Mouse (Mus musculus) heart, embryonic 13.5 days (tissue): ENCODE data around the gene Mafk. TPM values are rescaled to one million over a fixed set of nuclear protein-coding genes. Genes with fewer than 3 reads are reported as not detected.

Experiments
- ATAC-seq: fragments of 200-750 bp; cut with Nextera tagmentation; 2 replicates; pipeline ENCODE4 v1.8.0; 2017; ENCODE audit warnings: moderate TSS enrichment; ENCODE audit not compliant: insufficient number of reproducible peaks, low FRiP score, low TSS enrichment; ENCODE audit errors: extremely low read depth
- H3K27ac ChIP-seq: fragments of 300-500 bp; sonication (generic); replicated peaks from 2 replicates; pipeline ENCODE4 v1.5.1; 2015; ENCODE audit warnings: moderate library complexity, mild to moderate bottlenecking, inconsistent platforms
- H3K27me3 ChIP-seq: fragments of 300-500 bp; sonication (generic); replicated peaks from 2 replicates; pipeline ENCODE4 v1.6.1; 2015; ENCODE audit warnings: mild to moderate bottlenecking, inconsistent platforms
- H3K36me3 ChIP-seq: fragments of 300-500 bp; sonication (generic); 2 replicates; pipeline ENCODE4 v1.6.1; 2015; ENCODE audit warnings: mild to moderate bottlenecking, inconsistent platforms
- H3K4me1 ChIP-seq: fragments of 300-500 bp; sonication (generic); 2 replicates; pipeline ENCODE4 v1.6.1; 2015; ENCODE audit warnings: inconsistent platforms
- H3K4me2 ChIP-seq: fragments of 300-500 bp; sonication (generic); 2 replicates; pipeline ENCODE4 v1.6.1; 2015; ENCODE audit warnings: inconsistent platforms, mild to moderate bottlenecking, moderate library complexity
- H3K4me3 ChIP-seq: fragments of 300-500 bp; sonication (generic); 2 replicates; pipeline ENCODE4 v1.5.1; 2015; ENCODE audit warnings: moderate library complexity, mild to moderate bottlenecking, inconsistent platforms
- H3K9ac ChIP-seq: fragments of 300-500 bp; sonication (generic); 2 replicates; pipeline ENCODE4 v1.6.1; 2015; ENCODE audit warnings: inconsistent platforms, mild to moderate bottlenecking, moderate library complexity
- H3K9me3 ChIP-seq: fragments of 300-500 bp; sonication (generic); 2 replicates; pipeline ENCODE4 v1.6.1; 2016; ENCODE audit warnings: inconsistent platforms
- WGBS: fragments of 180-500 bp; shearing (Covaris S2); methylation state at CpG from one replicate; pipeline ENCODE4 v1.1.7; 2015; ENCODE audit warnings: mixed read lengths; 5-methylcytosine and 5-hydroxymethylcytosine counted together
- microRNA-seq: library from miRNA; unstranded; fragments of <30 nt; microRNA quantifications from one replicate; pipeline ENCODE4, GENCODE M21; 2016
- polyA plus RNA-seq: library from polyadenylated mRNA; unstranded; fragments of >200 nt; fragmentation: Nextera tagmentation; extraction: Ambion mirVana; gene quantifications from 2 replicates; pipeline ENCODE4 v1.2.1, GENCODE M21; 2015

The Mafk gene
- polyA plus RNA-seq, 1 experiment from 2014 or later, result 17.6 TPM

GRCm38 (mm10) chr5:139839142-139839541 lies 47.8 kb downstream of the Mafk start:
- no peak overlapping the region for H3K9ac ChIP-seq
- 43% methylated on average over 3 of the region's 3 CpGs for WGBS
- H3K36me3 ChIP-seq, result no peaks in the 10 kb centered on the region
- ATAC-seq, result no peak
- 0 out of 2 replicates have a peak, but pooled peaks cover 1% of the 10 kb centered on the region for H3K9me3 ChIP-seq
- H3K4me3 ChIP-seq, result no peak overlapping the region
- H3K4me1 ChIP-seq, result no peaks in the 10 kb centered on the region
- H3K4me2 ChIP-seq, result no peak overlapping the region
- no peak overlapping the region for H3K27ac ChIP-seq
- peaks cover 42% of the 10 kb centered on the region for H3K27me3 ChIP-seq

GRCm38 (mm10) chr5:139849626-139850320 lies 58.5 kb downstream of the Mafk start:
- H3K4me3 ChIP-seq, result no peak overlapping the region
- H3K9ac ChIP-seq, result no peak overlapping the region
- no peaks in the 10 kb centered on the region for H3K36me3 ChIP-seq
- no peak overlapping the region for H3K27ac ChIP-seq
- ATAC-seq, result no peak
- no peak overlapping the region for H3K4me2 ChIP-seq
- peaks cover 6% of the 10 kb centered on the region for H3K9me3 ChIP-seq
- H3K27me3 ChIP-seq, result peaks cover 30% of the 10 kb centered on the region
- H3K4me1 ChIP-seq, result peaks cover 5% of the 10 kb centered on the region; the same call in 1 of the 2 replicates
- 68% methylated on average over 12 of the region's 12 CpGs for WGBS

Small RNA genes lying within 50 kb of the gene (microRNA-seq; reads per million reads assigned to microRNA genes)
- not detected for gene Mir7037

Other genes starting within 250 kb of the Mafk start
- gene Uncx, start 248.0 kb upstream of the Mafk start, polyA plus RNA-seq, result not detected in 2 replicates
- 1.7 TPM in 2 replicates for gene Micall2, start 55.2 kb upstream of the Mafk start, polyA plus RNA-seq
- 15.6 and 19.1 TPM in 2 replicates for gene Ints1, start 15.8 kb upstream of the Mafk start, polyA plus RNA-seq
- 0.37 and 0.55 TPM in 2 replicates for gene Tmem184a, start 28.4 kb downstream of the Mafk start, polyA plus RNA-seq
- 0.31 TPM in 1 of 2 replicates, not detected in the other for gene Gm26938, start 34.9 kb downstream of the Mafk start, polyA plus RNA-seq
- 41.3 and 48.0 TPM in 2 replicates for gene Psmg3, start 35.4 kb downstream of the Mafk start, polyA plus RNA-seq
- 0.05 TPM in 2 replicates for gene Elfn1, start 116.4 kb downstream of the Mafk start, polyA plus RNA-seq